Mouse (Mus musculus) gastrocnemius, postnatal 25 days (tissue): ENCODE measurements at regions not wholly inside any gene's neighbourhood (a gene's known extent, or its start where the extent isn't known, plus 50 kb on each side); places are given as distances from the start of the nearest gene placed in this dataset.

Source experiments
- DNase-seq: peaks from one replicate; pipeline ENCODE4 v3.0.0; 2022

DNA sequence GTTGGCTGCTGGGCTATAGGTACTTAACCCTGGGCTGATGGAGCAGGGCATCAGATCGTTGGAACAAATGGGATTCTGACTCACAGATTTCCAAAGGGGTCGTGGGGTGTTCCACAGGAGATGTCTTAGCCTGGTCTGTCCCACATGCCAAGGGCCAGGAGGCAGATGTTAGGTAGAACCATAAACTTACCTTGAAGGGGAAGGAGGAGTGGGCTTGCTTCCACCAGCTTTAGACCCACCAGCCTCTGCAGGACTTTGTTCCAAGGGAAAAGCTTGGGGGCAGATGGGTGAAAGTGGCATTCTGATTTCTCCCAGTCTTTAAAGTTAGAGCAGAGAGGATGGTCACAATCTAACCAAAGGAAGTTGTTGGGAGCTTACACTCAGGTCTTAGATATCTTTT, 165.7 kb upstream of the Agap1 start:
- no peak for DNase-seq

DNA sequence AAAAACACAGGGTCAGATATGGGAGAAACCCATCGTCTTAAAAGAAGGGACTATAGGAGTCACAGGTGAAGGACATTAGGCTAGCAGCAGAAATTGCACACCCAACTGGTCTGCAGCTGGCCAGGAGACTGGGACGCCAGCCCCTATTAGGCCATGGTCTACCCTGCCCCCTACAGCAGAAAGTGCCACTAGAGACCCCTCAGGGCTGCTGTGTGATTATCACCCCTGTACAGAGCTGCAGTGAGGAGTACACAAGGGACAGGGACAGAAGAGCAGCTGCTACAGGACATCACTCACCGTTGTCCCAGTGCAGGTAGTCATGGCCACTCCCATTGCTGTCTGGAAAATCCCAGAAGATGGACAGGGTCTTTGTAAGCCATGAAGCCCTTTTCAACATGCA, 157.9 kb upstream of the Agap1 start:
- no peak for DNase-seq

DNA sequence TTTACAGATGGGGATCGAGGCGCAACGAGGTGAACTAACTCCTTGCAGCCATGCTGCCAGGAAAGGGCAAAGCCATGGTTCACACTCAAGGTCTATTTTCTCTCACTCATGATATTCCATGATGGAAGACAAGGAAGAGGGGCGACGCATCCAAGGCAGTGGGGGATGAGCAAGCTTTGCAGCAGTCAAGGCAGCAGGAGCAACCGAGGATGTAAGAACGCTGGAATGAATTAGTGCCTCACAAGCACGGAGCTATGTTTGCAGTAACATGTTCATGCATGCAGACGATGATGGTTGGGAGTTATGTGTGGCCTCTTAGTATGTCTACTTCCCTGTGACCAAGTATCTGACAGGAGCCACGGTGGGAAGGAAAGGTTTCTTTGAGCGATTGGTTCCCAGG, 156.8 kb upstream of the Agap1 start:
- no peak for DNase-seq

GRCm38 (mm10) chr1:89301151-89301550, 153.5 kb upstream of the Agap1 start:
- DNase-seq = no peak

DNA sequence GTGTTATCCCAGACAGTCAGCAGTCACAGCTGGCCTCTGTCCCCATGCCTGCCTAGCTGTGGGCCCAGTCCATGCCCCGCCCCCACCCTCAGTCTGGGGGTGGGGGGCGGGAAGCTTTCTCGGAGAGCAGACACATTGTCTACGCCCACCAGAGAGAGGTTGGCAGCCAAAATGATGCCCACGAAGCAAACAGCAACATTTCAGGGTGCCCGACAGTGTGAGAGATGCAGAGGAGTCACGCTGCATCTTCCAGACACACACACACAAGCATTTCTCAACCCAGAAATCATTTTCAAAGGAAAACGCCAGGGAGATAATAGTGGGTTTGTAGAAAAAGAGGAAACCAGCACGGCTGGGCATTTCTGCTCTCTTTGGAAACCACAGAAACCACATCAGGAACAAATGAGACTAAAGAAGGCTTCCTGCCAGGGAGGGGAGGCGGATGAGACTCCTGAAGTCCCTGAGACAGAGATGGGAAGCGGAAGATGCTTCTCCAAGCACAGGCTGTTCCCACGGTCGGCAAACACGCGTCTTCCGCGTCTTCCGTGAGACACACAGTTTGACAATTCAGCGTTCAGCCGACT, 152.1 kb upstream of the Agap1 start:
- DNase-seq = no peak

GRCm38 (mm10) chr1:89305171-89305570, 149.4 kb upstream of the Agap1 start:
- no peak for DNase-seq

DNA sequence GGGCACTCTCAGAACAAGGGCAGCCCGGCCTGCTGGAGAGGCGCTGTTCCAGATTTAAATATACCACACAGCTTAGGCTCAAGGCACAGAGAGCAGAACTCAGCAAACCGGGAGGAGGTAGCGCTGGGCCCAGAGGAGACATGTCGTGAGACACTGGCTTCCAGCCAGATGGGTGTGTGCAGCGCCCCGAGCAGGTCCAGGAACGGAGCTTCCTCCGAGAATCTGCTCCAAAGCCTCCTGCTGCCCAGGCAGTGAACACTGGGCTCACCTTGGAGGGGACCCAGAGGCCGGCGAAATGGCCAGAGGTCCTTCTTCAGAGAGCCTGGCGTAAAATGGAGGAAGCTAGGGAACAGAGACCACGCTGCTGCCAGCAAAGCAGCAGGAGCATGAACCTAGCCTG, 145.8 kb upstream of the Agap1 start:
- DNase-seq = no peak

DNA sequence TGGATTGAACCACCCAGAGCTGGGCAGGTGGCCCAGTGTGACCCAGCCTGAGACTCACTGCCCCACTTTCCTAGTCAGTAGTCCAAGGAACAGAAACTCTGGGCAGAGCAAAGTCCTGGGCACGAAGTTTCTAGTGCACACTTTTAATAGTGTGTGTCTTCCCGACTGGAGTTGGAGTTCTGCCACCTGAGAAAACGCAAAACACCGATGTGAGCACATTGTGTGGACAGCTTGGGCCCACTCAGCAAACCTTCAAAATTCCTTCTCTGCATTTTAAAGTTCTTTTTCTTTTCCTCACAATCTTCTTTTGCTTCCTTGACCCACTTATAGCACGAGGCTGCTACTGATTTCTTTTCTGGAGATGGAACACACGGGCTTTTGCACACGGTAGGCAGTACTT, 141.5 kb upstream of the Agap1 start:
- no peak for DNase-seq

DNA sequence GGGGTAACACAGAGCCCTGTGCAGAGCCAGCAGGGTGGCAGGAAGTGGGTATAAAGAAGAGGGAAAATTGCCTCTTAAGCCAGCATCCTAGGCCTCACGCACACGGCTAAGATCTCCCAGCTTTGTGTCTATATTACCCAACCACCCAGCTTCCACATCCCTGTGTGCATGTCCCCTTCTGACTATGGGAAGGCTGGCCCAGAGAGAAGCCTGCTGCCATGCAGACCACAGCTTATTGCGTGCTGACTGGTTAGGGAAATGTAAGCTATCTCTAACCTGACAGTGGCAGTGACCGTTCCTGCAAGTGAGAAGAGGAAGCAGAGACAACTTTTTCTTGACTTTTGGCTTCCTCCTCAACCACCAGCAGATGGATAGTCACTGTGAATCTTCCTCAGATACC, 136.7 kb upstream of the Agap1 start:
- no peak for DNase-seq

DNA sequence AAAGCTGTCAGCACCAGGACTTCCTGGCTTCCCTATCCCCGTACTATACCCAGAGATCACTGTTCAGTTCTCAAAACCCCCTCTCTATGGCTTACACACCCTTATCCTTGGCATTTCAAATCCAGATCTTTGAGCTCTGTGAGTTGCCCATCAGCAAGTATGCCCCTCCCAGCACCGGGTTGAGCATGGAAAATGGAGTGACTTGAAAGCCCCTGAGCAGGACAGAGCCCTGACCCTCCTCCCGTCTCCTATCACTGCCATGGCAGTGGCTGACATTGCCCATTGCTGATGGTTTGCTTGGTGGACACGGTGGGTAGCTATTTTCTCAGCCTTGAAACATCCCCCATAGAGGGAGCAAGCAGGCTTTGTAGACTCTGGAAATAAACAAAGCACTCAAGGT, 135.9 kb upstream of the Agap1 start:
- DNase-seq = no peak

- no peak for DNase-seq
Observed at GRCm38 (mm10) chr1:89322621-89323020, 132.0 kb upstream of the Agap1 start.

DNA sequence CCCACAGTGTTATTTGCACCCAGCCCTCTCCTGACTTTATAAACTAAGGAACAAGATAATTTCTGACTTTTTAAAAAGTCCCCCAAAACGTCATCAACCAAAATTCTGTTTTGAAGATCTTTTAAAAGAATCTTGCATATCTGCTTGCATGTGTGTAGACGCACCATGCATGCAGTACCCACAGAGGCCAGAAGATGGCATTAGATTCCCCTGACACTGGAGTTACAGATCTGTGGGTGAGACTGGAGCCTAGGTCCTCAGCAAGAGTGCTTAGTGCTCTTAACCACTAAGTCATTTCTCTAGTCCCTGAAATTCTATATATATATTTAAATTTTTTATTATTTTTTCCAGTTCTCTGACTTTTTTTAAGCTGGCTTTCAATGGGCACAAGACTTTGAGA, 131.5 kb upstream of the Agap1 start:
- no peak for DNase-seq

DNA sequence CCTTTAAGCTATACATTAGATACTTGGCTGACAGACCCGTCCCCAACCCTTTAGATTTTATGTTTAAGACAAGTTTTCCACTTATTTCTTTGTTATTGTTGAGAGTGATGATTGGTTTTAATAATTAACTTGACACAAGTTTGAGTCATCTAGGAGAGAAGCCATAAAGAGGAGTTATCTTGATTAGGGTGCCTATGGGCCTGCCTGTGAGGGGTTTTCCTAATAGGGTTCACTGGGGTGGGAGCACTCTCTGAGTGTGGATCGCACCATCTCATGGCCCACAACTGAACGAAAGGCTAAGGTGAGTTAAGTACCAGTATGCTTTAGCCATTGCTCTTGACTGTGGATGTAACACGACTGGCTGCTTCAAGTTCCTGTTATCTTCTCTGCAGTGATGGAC, 123.3 kb upstream of the Agap1 start:
- DNase-seq = no peak

- no peak for DNase-seq
Observed at GRCm38 (mm10) chr1:89332676-89333075, 121.9 kb upstream of the Agap1 start.

GRCm38 (mm10) chr1:89337861-89338260, 116.7 kb upstream of the Agap1 start:
- DNase-seq = no peak

DNA sequence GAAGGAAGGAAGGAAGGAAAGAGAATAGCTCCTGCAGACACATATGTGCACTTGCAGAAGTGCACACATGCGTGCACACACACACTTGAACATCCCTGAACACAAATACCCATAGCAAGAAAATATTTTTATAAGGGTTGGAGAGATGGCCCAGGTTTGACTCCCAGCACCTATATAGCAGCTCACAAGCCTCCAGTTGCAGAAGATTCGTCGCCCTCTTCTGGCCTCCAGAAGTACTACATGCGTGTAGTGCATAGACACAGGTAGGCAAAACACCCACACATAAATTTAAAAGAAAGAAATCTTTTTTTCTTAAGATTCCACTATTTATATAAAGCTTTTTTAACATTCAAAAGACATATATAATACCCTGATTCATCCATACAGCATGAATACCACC, 111.8 kb upstream of the Agap1 start:
- DNase-seq = no peak

GRCm38 (mm10) chr1:89344546-89344945, 110.1 kb upstream of the Agap1 start:
- DNase-seq = no peak

DNA sequence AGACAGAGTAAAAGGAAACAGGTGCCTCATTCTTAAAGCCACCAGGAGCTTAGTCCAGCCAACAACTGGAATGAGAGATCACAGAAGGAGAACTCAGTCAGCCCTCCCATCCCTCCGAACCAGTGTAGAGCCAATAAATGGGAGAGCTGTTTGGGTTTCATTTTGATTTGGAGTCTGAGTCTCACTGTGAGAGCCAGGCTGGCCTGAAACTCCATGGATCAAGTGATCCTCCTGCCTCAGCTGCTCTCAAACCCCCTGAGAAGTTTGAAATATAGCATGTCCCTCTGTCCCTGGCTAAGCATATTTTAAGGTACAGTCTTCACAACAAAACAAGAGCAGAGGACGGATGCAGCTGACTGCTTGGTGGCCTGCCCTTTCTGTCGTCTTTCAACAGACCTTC, 107.3 kb upstream of the Agap1 start:
- no peak for DNase-seq

GRCm38 (mm10) chr1:89352936-89353335, 101.7 kb upstream of the Agap1 start:
- DNase-seq = no peak

DNA sequence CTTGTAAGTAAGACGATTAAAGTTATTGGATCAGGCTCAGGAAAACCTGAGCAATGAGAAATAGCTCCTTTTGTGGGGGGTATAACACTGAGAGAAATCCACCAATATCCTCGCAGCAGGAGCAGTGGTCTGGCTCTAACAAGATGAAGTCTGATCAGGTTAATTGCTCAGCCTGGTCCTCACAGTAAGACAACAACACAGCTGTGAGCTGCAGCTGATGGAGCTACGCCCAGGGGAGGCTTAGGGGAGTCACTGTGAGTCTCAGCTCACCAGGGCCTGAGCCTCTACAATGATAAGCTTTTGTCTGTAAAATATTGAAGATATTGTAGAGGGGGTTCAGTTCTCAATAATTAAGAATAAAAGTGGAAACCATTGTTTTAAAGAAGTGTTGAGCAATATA, 95.3 kb upstream of the Agap1 start:
- no peak for DNase-seq

- DNase-seq = no peak
Observed at GRCm38 (mm10) chr1:89364547-89365305, 89.9 kb upstream of the Agap1 start.

- no peak for DNase-seq
Observed at GRCm38 (mm10) chr1:89366891-89367290, 87.7 kb upstream of the Agap1 start.

GRCm38 (mm10) chr1:89373806-89374205, 80.8 kb upstream of the Agap1 start:
- no peak for DNase-seq

DNA sequence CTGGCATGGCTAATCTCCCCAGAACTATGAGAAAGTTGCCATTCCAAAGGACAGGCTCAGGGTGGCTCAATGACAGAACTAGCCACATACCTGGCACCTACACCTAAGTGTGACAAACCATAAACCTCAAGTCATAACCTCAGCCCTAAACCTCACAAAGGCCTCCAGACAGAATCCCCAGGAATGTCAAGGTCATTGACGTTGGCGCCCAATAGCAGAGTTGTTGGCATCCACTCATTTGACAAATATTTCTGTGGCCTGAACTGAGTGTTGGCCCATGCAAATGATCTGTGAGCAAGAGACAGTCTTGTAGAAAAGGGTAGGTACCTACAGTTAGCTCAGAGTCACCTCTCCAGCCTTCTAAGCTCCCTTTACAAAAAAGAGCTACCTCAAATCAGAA, 80.3 kb upstream of the Agap1 start:
- DNase-seq = no peak
